Mouse (Mus musculus): ENCODE measurements at regions not wholly inside any gene's neighbourhood (a gene's known extent, or its start where the extent isn't known, plus 50 kb on each side); places are given as distances from the start of the nearest gene placed in this dataset.
A peak's percentile ranks its signal among the peaks of the same experiment; 100 is the strongest.
"Not testable (repeated sequence)": the region's sequence is repeated elsewhere in the genome, so short reads cannot be mapped to it uniquely, and the experiment has no call there.

GRCm38 (mm10) chr1:107993013-107993412, 403.2 kb downstream of the Serpinb8 start:
- WGBS = 60% methylated on average over 4 of the region's 4 CpGs
- Histone ChIP-seq H3K4me1 (no peaks in the 10 kb centered on the region), H3K9ac (replicated peaks) (no peak overlapping the region), H3K4me2 (replicated peaks) (no peak overlapping the region), H3K36me3 (no peaks in the 10 kb centered on the region), H3K4me3 (no peak overlapping the region), H3K27me3 (no peaks in the 10 kb centered on the region), H3K9me3 (no peaks in the 10 kb centered on the region), H3K27ac (replicated peaks) (peak overlapping the region; percentile 72)
- peak; percentile 80 for ATAC-seq (replicated peaks)

GRCm38 (mm10) chr1:108023721-108024353, 434.0 kb downstream of the Serpinb8 start:
- no peak overlapping the region for H3K27ac ChIP-seq (replicated peaks)
- WGBS = 31% methylated on average over 5 of the region's 5 CpGs

GRCm38 (mm10) chr1:108024705-108025104, 434.9 kb downstream of the Serpinb8 start:
- Histone ChIP-seq H3K4me3 (no peak overlapping the region), H3K4me1 (no peaks in the 10 kb centered on the region), H3K27me3 (no peaks in the 10 kb centered on the region), H3K36me3 (no peaks in the 10 kb centered on the region), H3K4me2 (replicated peaks) (no peak overlapping the region), H3K27ac (replicated peaks) (no peak overlapping the region), H3K9ac (replicated peaks) (no peak overlapping the region), H3K9me3 (no peaks in the 10 kb centered on the region)
- WGBS = 43% methylated on average over 1 of the region's 1 CpGs
- ATAC-seq (replicated peaks) = no peak

More at GRCm38 (mm10) chr1:108023721-108024353, 434.0 kb downstream of the Serpinb8 start:
- Histone ChIP-seq H3K4me3 (no peak overlapping the region), H3K36me3 (no peaks in the 10 kb centered on the region), H3K9me3 (no peaks in the 10 kb centered on the region), H3K4me2 (replicated peaks) (no peak overlapping the region), H3K4me1 (no peaks in the 10 kb centered on the region), H3K9ac (replicated peaks) (no peak overlapping the region), H3K27me3 (no peaks in the 10 kb centered on the region)
- 0 out of 2 replicates have a peak, but pooled peaks have one; percentile 58 for ATAC-seq (replicated peaks)

- no peaks in the 10 kb centered on the region for H3K36me3 ChIP-seq
- H3K4me2 ChIP-seq (replicated peaks) = no peak overlapping the region
- H3K27me3 ChIP-seq = no peaks in the 10 kb centered on the region
- no peak overlapping the region for H3K4me3 ChIP-seq
- ATAC-seq (replicated peaks) = no peak
- no peaks in the 10 kb centered on the region for H3K4me1 ChIP-seq
- H3K9me3 ChIP-seq = no peaks in the 10 kb centered on the region
- H3K27ac ChIP-seq (replicated peaks) = no peak overlapping the region
- H3K9ac ChIP-seq (replicated peaks) = no peak overlapping the region
Observed at GRCm38 (mm10) chr1:108026461-108026860, 436.7 kb downstream of the Serpinb8 start.

GRCm38 (mm10) chr1:108046194-108046593, 456.4 kb downstream of the Serpinb8 start:
- Histone ChIP-seq H3K27ac (replicated peaks) (no peak overlapping the region), H3K9me3 (no peaks in the 10 kb centered on the region), H3K27me3 (no peaks in the 10 kb centered on the region), H3K4me3 (no peak overlapping the region), H3K4me1 (no peaks in the 10 kb centered on the region), H3K4me2 (replicated peaks) (no peak overlapping the region), H3K36me3 (no peaks in the 10 kb centered on the region), H3K9ac (replicated peaks) (no peak overlapping the region)
- ATAC-seq (replicated peaks) = no peak
- 84% methylated on average over 4 of the region's 4 CpGs for WGBS

- Histone ChIP-seq H3K4me2 (replicated peaks) (no peak overlapping the region), H3K4me1 (no peaks in the 10 kb centered on the region), H3K27me3 (no peaks in the 10 kb centered on the region), H3K27ac (replicated peaks) (no peak overlapping the region), H3K36me3 (no peaks in the 10 kb centered on the region), H3K4me3 (no peak overlapping the region), H3K9ac (replicated peaks) (no peak overlapping the region), H3K9me3 (no peaks in the 10 kb centered on the region)
- ATAC-seq (replicated peaks) = 0 out of 2 replicates have a peak, but pooled peaks have one; percentile 53
- 54% methylated on average over 5 of the region's 5 CpGs for WGBS
Observed at GRCm38 (mm10) chr1:108046857-108047714, 457.3 kb downstream of the Serpinb8 start.

GRCm38 (mm10) chr1:108094622-108095021, 504.8 kb downstream of the Serpinb8 start:
- Histone ChIP-seq H3K4me2 (replicated peaks) (no peak overlapping the region), H3K4me1 (no peaks in the 10 kb centered on the region), H3K9me3 (no peaks in the 10 kb centered on the region), H3K27me3 (no peaks in the 10 kb centered on the region), H3K9ac (replicated peaks) (no peak overlapping the region), H3K4me3 (no peak overlapping the region), H3K27ac (replicated peaks) (no peak overlapping the region), H3K36me3 (no peaks in the 10 kb centered on the region)
- ATAC-seq (replicated peaks) = no peak
- 88% methylated on average over 3 of the region's 3 CpGs for WGBS

GRCm38 (mm10) chr1:108102607-108103006, 512.8 kb downstream of the Serpinb8 start:
- Histone ChIP-seq H3K27ac (replicated peaks) (no peak overlapping the region), H3K36me3 (no peaks in the 10 kb centered on the region), H3K27me3 (no peaks in the 10 kb centered on the region), H3K4me1 (no peaks in the 10 kb centered on the region), H3K4me3 (no peak overlapping the region), H3K9ac (replicated peaks) (no peak overlapping the region), H3K9me3 (no peaks in the 10 kb centered on the region), H3K4me2 (replicated peaks) (no peak overlapping the region)
- no peak for ATAC-seq (replicated peaks)
- WGBS = 72% methylated on average over 2 of the region's 2 CpGs

GRCm38 (mm10) chr1:108110984-108111383, 521.2 kb downstream of the Serpinb8 start:
- H3K4me1 ChIP-seq = no peaks in the 10 kb centered on the region
- H3K27me3 ChIP-seq = no peaks in the 10 kb centered on the region
- no peak for ATAC-seq (replicated peaks)
- H3K27ac ChIP-seq (replicated peaks) = no peak overlapping the region
- no peaks in the 10 kb centered on the region for H3K9me3 ChIP-seq
- no peak overlapping the region for H3K4me3 ChIP-seq
- no peak overlapping the region for H3K9ac ChIP-seq (replicated peaks)
- no peak overlapping the region for H3K4me2 ChIP-seq (replicated peaks)
- no peaks in the 10 kb centered on the region for H3K36me3 ChIP-seq

GRCm38 (mm10) chr1:108127393-108127792, 537.6 kb downstream of the Serpinb8 start:
- no peaks in the 10 kb centered on the region for H3K27me3 ChIP-seq
- no peak for ATAC-seq (replicated peaks)

GRCm38 (mm10) chr1:108132006-108132405, 542.2 kb downstream of the Serpinb8 start:
- H3K36me3 ChIP-seq = no peaks in the 10 kb centered on the region
- ATAC-seq (replicated peaks) = no peak
- no peak overlapping the region for H3K27ac ChIP-seq (replicated peaks)
- no peak overlapping the region for H3K4me3 ChIP-seq
- 83% methylated on average over 1 of the region's 1 CpGs for WGBS
- H3K4me2 ChIP-seq (replicated peaks) = no peak overlapping the region
- H3K9me3 ChIP-seq = no peaks in the 10 kb centered on the region
- H3K4me1 ChIP-seq = no peaks in the 10 kb centered on the region
- no peak overlapping the region for H3K9ac ChIP-seq (replicated peaks)
- H3K27me3 ChIP-seq = no peaks in the 10 kb centered on the region

More at GRCm38 (mm10) chr1:108127393-108127792, 537.6 kb downstream of the Serpinb8 start:
- Histone ChIP-seq H3K27ac (replicated peaks) (no peak overlapping the region), H3K9me3 (no peaks in the 10 kb centered on the region), H3K4me1 (no peaks in the 10 kb centered on the region), H3K4me2 (replicated peaks) (no peak overlapping the region), H3K9ac (replicated peaks) (no peak overlapping the region), H3K4me3 (no peak overlapping the region), H3K36me3 (no peaks in the 10 kb centered on the region)
- 80% methylated on average over 4 of the region's 4 CpGs for WGBS

- not testable (repeated sequence) for H3K27me3 ChIP-seq; H3K27ac ChIP-seq (replicated peaks); H3K4me2 ChIP-seq (replicated peaks); H3K4me3 ChIP-seq; H3K4me1 ChIP-seq; H3K36me3 ChIP-seq; ATAC-seq (replicated peaks); H3K9ac ChIP-seq (replicated peaks); H3K9me3 ChIP-seq
- WGBS = 83% methylated on average over 5 of the region's 5 CpGs
Observed at GRCm38 (mm10) chr1:108135346-108135745, 545.5 kb downstream of the Serpinb8 start.

Measured in forebrain, embryonic 15.5 days (tissue).